Mouse (Mus musculus): ENCODE measurements around the gene Cmss1. TPM values are rescaled to one million over a fixed set of nuclear protein-coding genes. Genes with fewer than 3 reads are reported as not detected.

Gene Cmss1
- polyA plus RNA-seq, 2 experiments = 6.0 to 23.0 TPM

DNA sequence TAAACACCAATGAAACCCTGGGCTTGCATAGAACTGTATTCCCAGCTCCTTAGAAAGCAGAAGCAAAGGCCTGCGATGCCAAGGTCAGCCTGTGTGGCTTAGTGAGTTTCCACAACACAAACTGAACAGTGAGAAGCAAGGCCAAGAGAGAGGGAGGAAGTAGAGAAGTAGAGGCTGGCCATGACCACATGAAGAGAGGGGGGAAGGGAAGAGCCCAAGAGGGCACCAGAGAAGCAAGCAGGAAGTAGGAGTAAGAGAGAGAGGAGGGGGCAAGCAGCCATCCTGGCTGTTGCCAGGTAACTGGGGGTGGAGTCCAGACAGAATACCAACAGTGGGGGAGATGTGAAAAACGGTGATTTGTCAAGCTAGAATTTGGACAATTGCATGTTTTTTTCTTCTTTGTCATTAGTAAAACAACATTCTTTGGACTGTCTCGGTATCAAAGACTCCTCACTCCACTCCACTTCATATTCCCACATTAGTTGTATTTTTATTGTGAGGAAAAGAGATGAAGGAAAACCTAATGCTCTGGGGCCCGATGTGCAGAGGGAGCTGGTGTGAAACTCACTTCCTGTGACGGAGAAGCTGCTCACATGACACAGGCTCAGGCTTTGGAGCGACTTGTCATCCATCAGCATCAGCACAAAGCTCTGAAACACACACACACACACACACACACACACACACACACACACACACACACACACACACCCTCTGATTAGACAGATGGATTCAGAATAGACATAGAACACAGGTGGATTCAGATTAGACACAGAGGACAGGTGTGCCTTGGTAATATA lies 183.5 kb downstream of the Cmss1 start:
- no peak for ATAC-seq (ENCODE audit: insufficient read depth)
- no peak for DNase-seq (ENCODE audit: low read depth in 3 of 3, low spot score in 3 of 3)
- TF ChIP-seq EP300 (IDR thresholded peaks at IDR 0.05; ENCODE audit: low read depth) = no peak
- TF ChIP-seq CTCF (IDR thresholded peaks at IDR 0.05; ENCODE audit: low read depth) = no peak
- no peaks in the 10 kb centered on the region for H3K9me3 ChIP-seq (ENCODE audit: control insufficient read depth, low read length)
- H3K4me1 ChIP-seq (replicated peaks; ENCODE audit: control insufficient read depth in 2 of 2, insufficient read depth in 2 of 2, low read length in 1 of 2) = peaks cover 0 to 3% of the 10 kb centered on the region in 2 experiments; a peak in 1 of 4 replicates
- no peak overlapping the region for H3K27ac ChIP-seq
- 24% methylated on average over 6 of the region's 6 CpGs for WGBS (ENCODE audit: insufficient replicate concordance)
- H3K9ac ChIP-seq (replicated peaks) = no peak overlapping the region
- no peak overlapping the region for H3K4me2 ChIP-seq (ENCODE audit: low read depth)
- H3K36me3 ChIP-seq (replicated peaks; ENCODE audit: control insufficient read depth, insufficient read depth, low read depth) = no peaks in the 10 kb centered on the region
- no peak overlapping the region for H3K4me3 ChIP-seq (ENCODE audit: insufficient read depth in 1 of 2, low read depth in 2 of 2, low read length in 2 of 2)
- H3K27me3 ChIP-seq (ENCODE audit: control insufficient read depth, insufficient read depth, low read length) = no peaks in the 10 kb centered on the region

- Histone ChIP-seq H3K27ac (no peak overlapping the region), H3K9me3 (ENCODE audit: control insufficient read depth, low read length) (no peaks in the 10 kb centered on the region), H3K36me3 (replicated peaks; ENCODE audit: control insufficient read depth, insufficient read depth, low read depth) (no peaks in the 10 kb centered on the region), H3K4me2 (ENCODE audit: low read depth) (no peak overlapping the region), H3K4me3 (ENCODE audit: insufficient read depth in 1 of 2, low read depth in 2 of 2, low read length in 2 of 2) (no peak overlapping the region), H3K4me1 (replicated peaks; ENCODE audit: control insufficient read depth in 2 of 2, insufficient read depth in 2 of 2, low read length in 1 of 2) (peaks cover 0 to 3% of the 10 kb centered on the region in 2 experiments; a peak in 1 of 4 replicates), H3K27me3 (ENCODE audit: control insufficient read depth, insufficient read depth, low read length) (no peaks in the 10 kb centered on the region), H3K9ac (replicated peaks) (no peak overlapping the region)
- DNase-seq (ENCODE audit: low read depth in 3 of 3, low spot score in 3 of 3) (no peak), ATAC-seq (ENCODE audit: insufficient read depth) (no peak)
- TF ChIP-seq EP300 (IDR thresholded peaks at IDR 0.05; ENCODE audit: low read depth) (no peak), CTCF (IDR thresholded peaks at IDR 0.05; ENCODE audit: low read depth) (no peak)
- WGBS (ENCODE audit: insufficient replicate concordance) = 58% methylated on average over 7 of the region's 7 CpGs
These were observed 184.8 kb downstream of the Cmss1 start for GRCm38 (mm10) chr16:57421680-57422417.

DNA sequence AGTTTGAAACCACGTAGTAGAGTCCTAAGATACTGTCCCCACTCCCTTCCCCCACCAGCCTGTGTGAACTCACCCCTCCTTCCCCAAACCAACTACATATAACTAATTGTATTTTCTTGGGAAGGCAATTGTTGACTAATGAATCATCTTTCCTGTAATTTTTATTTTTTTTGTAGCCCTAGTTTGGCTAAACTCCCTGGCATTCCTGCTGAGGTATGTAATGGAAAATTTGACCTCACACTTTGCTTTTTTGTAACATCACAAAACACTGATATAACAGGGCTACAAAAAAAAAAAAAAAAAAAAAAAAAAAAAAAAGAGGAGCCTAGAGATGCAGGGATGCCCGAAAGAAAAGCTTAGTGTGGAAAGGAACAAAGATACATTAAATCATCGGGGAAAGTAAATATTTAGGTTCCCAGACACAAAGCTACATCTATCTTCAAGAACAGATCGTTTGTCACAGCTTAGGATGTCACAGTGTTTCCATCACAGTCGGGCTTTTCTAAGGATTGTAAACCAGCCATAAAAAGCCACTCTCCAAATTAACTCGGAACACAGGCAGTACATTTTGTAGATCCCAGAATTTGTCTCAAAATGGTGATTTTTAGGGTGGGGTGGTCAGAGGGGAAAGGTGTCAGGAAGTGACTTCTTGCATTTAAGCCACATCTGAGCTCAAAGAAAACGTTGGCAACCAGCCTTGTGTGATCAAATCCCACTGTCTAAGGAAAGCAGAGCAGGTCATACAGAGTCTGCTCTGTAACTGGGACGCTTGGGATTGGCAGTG lies 185.7 kb downstream of the Cmss1 start:
- TF ChIP-seq CTCF (IDR thresholded peaks at IDR 0.05; ENCODE audit: low read depth) (no peak), EP300 (IDR thresholded peaks at IDR 0.05; ENCODE audit: low read depth) (no peak)
- Histone ChIP-seq H3K9me3 (ENCODE audit: control insufficient read depth, low read length) (no peaks in the 10 kb centered on the region), H3K27me3 (ENCODE audit: control insufficient read depth, insufficient read depth, low read length) (no peaks in the 10 kb centered on the region), H3K4me3 (ENCODE audit: insufficient read depth in 1 of 2, low read depth in 2 of 2, low read length in 2 of 2) (no peak overlapping the region), H3K36me3 (replicated peaks; ENCODE audit: control insufficient read depth, insufficient read depth, low read depth) (no peaks in the 10 kb centered on the region), H3K4me2 (ENCODE audit: low read depth) (no peak overlapping the region), H3K27ac (no peak overlapping the region), H3K9ac (replicated peaks) (no peak overlapping the region), H3K4me1 (replicated peaks; ENCODE audit: control insufficient read depth in 2 of 2, insufficient read depth in 2 of 2, low read length in 1 of 2) (peaks cover 0 to 3% of the 10 kb centered on the region in 2 experiments; a peak in 1 of 4 replicates)
- no peak for ATAC-seq (ENCODE audit: insufficient read depth)
- DNase-seq (ENCODE audit: low read depth in 3 of 3, low spot score in 3 of 3) = no peak
- 27% methylated on average over 8 of the region's 8 CpGs for WGBS (ENCODE audit: insufficient replicate concordance)

- no peaks in the 10 kb centered on the region for H3K27me3 ChIP-seq (ENCODE audit: control insufficient read depth, insufficient read depth, low read length)
- H3K36me3 ChIP-seq (replicated peaks; ENCODE audit: control insufficient read depth, insufficient read depth, low read depth) = no peaks in the 10 kb centered on the region
- 0 out of 4 replicates have a peak, but pooled peaks cover 0 to 3% of the 10 kb centered on the region in 2 experiments for H3K4me1 ChIP-seq (replicated peaks; ENCODE audit: control insufficient read depth in 2 of 2, insufficient read depth in 2 of 2, low read length in 1 of 2)
- ATAC-seq (ENCODE audit: insufficient read depth) = no peak
- H3K9me3 ChIP-seq (ENCODE audit: control insufficient read depth, low read length) = no peaks in the 10 kb centered on the region
- no peak overlapping the region for H3K4me2 ChIP-seq (ENCODE audit: low read depth)
- no peak overlapping the region for H3K27ac ChIP-seq
- no peak overlapping the region for H3K9ac ChIP-seq (replicated peaks)
- TF ChIP-seq CTCF (IDR thresholded peaks at IDR 0.05; ENCODE audit: low read depth) (no peak), EP300 (IDR thresholded peaks at IDR 0.05; ENCODE audit: low read depth) (no peak)
- WGBS (ENCODE audit: insufficient replicate concordance) = 72% methylated on average over 5 of the region's 5 CpGs
- DNase-seq (ENCODE audit: low read depth in 3 of 3, low spot score in 3 of 3) = no peak
- no peak overlapping the region for H3K4me3 ChIP-seq (ENCODE audit: insufficient read depth in 1 of 2, low read depth in 2 of 2, low read length in 2 of 2)
These were observed 186.8 kb downstream of the Cmss1 start for GRCm38 (mm10) chr16:57419881-57420280.
